Mouse (Mus musculus): ENCODE results near the gene Hsph1.

DNA sequence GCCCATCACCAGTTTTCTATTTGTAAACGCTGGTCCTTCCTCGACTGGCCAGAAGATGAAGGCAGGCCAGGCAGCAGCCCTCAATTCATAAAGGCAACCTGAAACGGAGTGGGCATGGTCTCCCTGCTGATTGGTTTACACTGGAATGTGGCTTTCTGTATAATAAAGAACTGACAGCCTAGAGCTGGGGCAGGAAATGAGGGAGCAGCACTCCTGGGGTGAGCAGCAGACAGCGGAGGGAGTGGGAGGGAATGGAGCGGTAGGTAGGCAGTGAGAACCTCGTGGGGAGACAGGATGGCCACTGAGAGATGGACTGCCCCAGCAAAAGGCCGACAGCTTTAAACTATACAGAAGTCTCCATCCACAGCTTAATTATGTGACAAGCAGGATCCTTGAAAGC lies 14.0 kb downstream of the Hsph1 start:
- TF ChIP-seq CTCF (IDR thresholded peaks at IDR 0.05; ENCODE audit: low read depth, low read length) (no peak), GATA1 (IDR thresholded peaks at IDR 0.05; ENCODE audit: borderline replicate concordance, low read length) (no peak), TAL1 (conservative IDR thresholded peaks at IDR 0.05; ENCODE audit: low read depth, low read length) (no peak), GATA2 (IDR thresholded peaks at IDR 0.05; ENCODE audit: borderline replicate concordance, low read depth, low read length) (no peak)

Measured in G1E (cell line).